Mouse (Mus musculus) C2C12 (cell line): ENCODE measurements around the gene Nup88. TPM values are rescaled to one million over a fixed set of nuclear protein-coding genes. Genes with fewer than 3 reads are reported as not detected.

ENCODE experiments used
- H3K27me3 ChIP-seq: one replicate; pipeline ENCODE4 v1.6.1; 2011; ENCODE audit not compliant: control insufficient read depth, insufficient read depth, insufficient read length
- H3K36me3 ChIP-seq: one replicate; pipeline ENCODE4 v1.6.1; 2011; ENCODE audit not compliant: control insufficient read depth, insufficient read depth
- H3K4me3 ChIP-seq: one replicate; pipeline ENCODE4 v1.5.1; 2011; ENCODE audit warnings: mild to moderate bottlenecking, control low read depth; ENCODE audit not compliant: poor library complexity, insufficient read depth, severe bottlenecking
- H3K79me2 ChIP-seq: one replicate; pipeline ENCODE4 v1.6.1; 2011; ENCODE audit not compliant: control insufficient read depth, insufficient read depth
- H3K79me3 ChIP-seq: one replicate; pipeline ENCODE4 v1.6.1; 2011; ENCODE audit warnings: low read depth, control low read depth
- H3ac ChIP-seq: one replicate; pipeline ENCODE3; 2011; ENCODE audit warnings: low read depth; ENCODE audit not compliant: control insufficient read depth, insufficient read length
- CEBPB ChIP-seq: IDR thresholded peaks from one replicate; pipeline ENCODE4 v1.6.1; 2011; ENCODE audit warnings: low read depth, mild to moderate bottlenecking, control low read depth, moderate library complexity
- CTCF ChIP-seq: IDR thresholded peaks from one replicate; pipeline ENCODE4 v1.5.1; 2011; ENCODE audit not compliant: control insufficient read depth, insufficient read depth, insufficient read length
- FOSL1 ChIP-seq: IDR thresholded peaks from one replicate; pipeline ENCODE4 v1.8.0; 2011; ENCODE audit warnings: mild to moderate bottlenecking, low read length; ENCODE audit not compliant: poor library complexity, insufficient read depth, severe bottlenecking
- MAX ChIP-seq: IDR thresholded peaks from one replicate; pipeline ENCODE4 v1.6.1; 2011; ENCODE audit warnings: mild to moderate bottlenecking, control low read depth
- MYOD1 ChIP-seq: IDR thresholded peaks from one replicate; pipeline ENCODE4 v1.6.1; 2011; ENCODE audit warnings: low read depth; ENCODE audit not compliant: control insufficient read depth, insufficient read length
- MYOG ChIP-seq: IDR thresholded peaks from one replicate; pipeline ENCODE4 v1.6.1; 2011; ENCODE audit not compliant: control insufficient read depth, insufficient read length; ENCODE audit errors: extremely low read depth
- USF1 ChIP-seq: IDR thresholded peaks from one replicate; pipeline ENCODE4 v1.6.1; 2011; ENCODE audit warnings: low read depth, mild to moderate bottlenecking, control low read depth, moderate library complexity
- polyA plus RNA-seq: library from polyadenylated mRNA; unstranded; fragments of >200 nt; fragmentation: generic; extraction: Trizol; gene quantifications from one replicate; pipeline ENCODE4 v1.2.1, GENCODE M21; 2012; ENCODE audit warnings: missing spikeins

Gene Nup88
- polyA plus RNA-seq, 1 experiment, result 57.1 TPM

- no peak overlapping the region for H3K4me3 ChIP-seq
- H3K79me2 ChIP-seq, result no peaks in the 10 kb centered on the region
- no peaks in the 10 kb centered on the region for H3K27me3 ChIP-seq
- peaks cover 83% of the 10 kb centered on the region for H3K36me3 ChIP-seq
- no peak for TF ChIP-seq MAX
- TF ChIP-seq MYOG, result no peak
- TF ChIP-seq USF1, result no peak
- TF ChIP-seq FOSL1, result no peak
- TF ChIP-seq CEBPB, result no peak
- H3K79me3 ChIP-seq, result no peaks in the 10 kb centered on the region
- no peak overlapping the region for H3ac ChIP-seq
These were observed 27.2 kb downstream of the Nup88 start for GRCm38 (mm10) chr11:70942596-70942995.

GRCm38 (mm10) chr11:70935316-70935715 lies 34.5 kb downstream of the Nup88 start:
- Histone ChIP-seq H3K36me3 (peaks cover 65% of the 10 kb centered on the region), H3K79me2 (no peaks in the 10 kb centered on the region), H3ac (no peak overlapping the region), H3K79me3 (no peaks in the 10 kb centered on the region), H3K4me3 (no peak overlapping the region), H3K27me3 (no peaks in the 10 kb centered on the region)
- TF ChIP-seq CTCF (no peak), FOSL1 (no peak), MAX (no peak), MYOD1 (no peak), CEBPB (no peak), USF1 (no peak), MYOG (no peak)

GRCm38 (mm10) chr11:70931461-70931860 lies 38.3 kb downstream of the Nup88 start:
- Histone ChIP-seq H3K79me2 (no peaks in the 10 kb centered on the region), H3K36me3 (peaks cover 74% of the 10 kb centered on the region), H3K79me3 (no peaks in the 10 kb centered on the region), H3K27me3 (no peaks in the 10 kb centered on the region), H3K4me3 (no peak overlapping the region), H3ac (no peak overlapping the region)
- no peak for TF ChIP-seq FOSL1
- TF ChIP-seq CTCF, result no peak
- no peak for TF ChIP-seq USF1

GRCm38 (mm10) chr11:70919524-70919923 lies 50.2 kb downstream of the Nup88 start:
- Histone ChIP-seq H3K27me3 (no peaks in the 10 kb centered on the region), H3K79me3 (no peaks in the 10 kb centered on the region), H3K36me3 (peaks cover 61% of the 10 kb centered on the region), H3ac (no peak overlapping the region), H3K79me2 (no peaks in the 10 kb centered on the region), H3K4me3 (no peak overlapping the region)
- TF ChIP-seq MYOD1, result no peak
- TF ChIP-seq MYOG, result no peak
- no peak for TF ChIP-seq MAX
- no peak for TF ChIP-seq FOSL1
- no peak for TF ChIP-seq USF1
- no peak for TF ChIP-seq CTCF
- no peak for TF ChIP-seq CEBPB

- H3K36me3 ChIP-seq, result peaks cover 48% of the 10 kb centered on the region
- no peaks in the 10 kb centered on the region for H3K79me2 ChIP-seq
- TF ChIP-seq CTCF, result no peak
- no peak for TF ChIP-seq MYOD1
- TF ChIP-seq MAX, result no peak
- no peak for TF ChIP-seq USF1
- no peak for TF ChIP-seq MYOG
- no peak for TF ChIP-seq CEBPB
- no peak for TF ChIP-seq FOSL1
- no peaks in the 10 kb centered on the region for H3K27me3 ChIP-seq
- no peak overlapping the region for H3ac ChIP-seq
- H3K79me3 ChIP-seq, result no peaks in the 10 kb centered on the region
- H3K4me3 ChIP-seq, result no peak overlapping the region
These were observed 51.9 kb downstream of the Nup88 start for GRCm38 (mm10) chr11:70917896-70918295.

- Histone ChIP-seq H3ac (no peak overlapping the region), H3K4me3 (no peak overlapping the region), H3K36me3 (peaks cover 46% of the 10 kb centered on the region), H3K27me3 (no peaks in the 10 kb centered on the region), H3K79me2 (no peaks in the 10 kb centered on the region), H3K79me3 (no peaks in the 10 kb centered on the region)
- TF ChIP-seq MYOG, result no peak
- TF ChIP-seq MYOD1, result no peak
- no peak for TF ChIP-seq USF1
- no peak for TF ChIP-seq CTCF
- no peak for TF ChIP-seq MAX
These were observed 57.9 kb downstream of the Nup88 start for GRCm38 (mm10) chr11:70911920-70912319.
